Mouse (Mus musculus) thymus, postnatal 0 days (tissue): ENCODE results near the gene Rpsa. TPM values are rescaled to one million over a fixed set of nuclear protein-coding genes. Genes with fewer than 3 reads are reported as not detected.

ENCODE experiments used
- DNase-seq: peaks from one replicate; pipeline ENCODE4 v3.0.0-alpha.2; 2015; ENCODE audit warnings: low spot score
- polyA plus RNA-seq: library from polyadenylated mRNA; unstranded; fragments of >200 nt; fragmentation: Nextera tagmentation; extraction: Ambion mirVana; gene quantifications from 2 replicates; pipeline ENCODE4 v1.2.1, GENCODE M21; 2015

The Rpsa gene
- polyA plus RNA-seq, 1 experiment from 2014 or later, result 1,819 TPM

- DNase-seq, result no peak
Measured at GRCm38 (mm10) chr9:120112472-120112871, 15.0 kb upstream of the Rpsa start.

- DNase-seq, result no peak
Measured at GRCm38 (mm10) chr9:120113456-120113855, 14.0 kb upstream of the Rpsa start.

DNA sequence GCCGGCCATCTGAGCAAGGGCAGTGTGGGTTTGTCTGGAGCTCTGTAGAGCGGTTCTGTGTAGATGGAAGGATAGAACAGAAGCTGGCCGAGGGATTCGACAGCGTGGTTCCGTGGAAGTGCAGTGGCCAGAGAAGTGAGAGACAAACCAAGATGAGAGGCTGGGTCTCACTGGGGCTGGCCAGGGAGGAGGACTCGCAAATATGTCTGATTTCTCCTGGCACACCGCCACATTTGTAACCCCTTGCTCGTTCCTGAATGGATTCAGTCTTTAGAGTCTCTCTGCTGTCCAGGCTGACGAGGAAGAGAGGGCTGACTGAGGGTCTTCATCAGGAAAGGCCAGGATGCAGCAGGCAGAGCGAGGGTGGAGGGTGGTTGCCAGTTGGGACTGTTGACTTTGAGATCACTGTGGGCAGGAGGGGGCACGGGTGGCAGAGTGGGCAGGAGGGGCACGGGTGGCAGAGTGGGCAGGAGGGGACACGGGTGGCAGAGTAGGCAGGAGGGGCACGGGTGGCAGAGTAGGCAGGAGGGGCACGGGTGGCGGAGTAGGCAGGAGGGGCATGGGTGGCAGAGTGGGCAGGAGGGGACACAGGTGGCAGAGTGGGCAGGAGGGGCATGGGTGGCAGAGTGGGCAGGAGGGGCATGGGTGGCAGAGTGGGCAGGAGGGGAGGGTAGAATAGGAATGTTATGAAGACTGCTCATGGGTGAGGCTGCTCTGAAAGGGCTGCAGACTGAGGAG lies 13.3 kb upstream of the Rpsa start:
- DNase-seq, result no peak

DNA sequence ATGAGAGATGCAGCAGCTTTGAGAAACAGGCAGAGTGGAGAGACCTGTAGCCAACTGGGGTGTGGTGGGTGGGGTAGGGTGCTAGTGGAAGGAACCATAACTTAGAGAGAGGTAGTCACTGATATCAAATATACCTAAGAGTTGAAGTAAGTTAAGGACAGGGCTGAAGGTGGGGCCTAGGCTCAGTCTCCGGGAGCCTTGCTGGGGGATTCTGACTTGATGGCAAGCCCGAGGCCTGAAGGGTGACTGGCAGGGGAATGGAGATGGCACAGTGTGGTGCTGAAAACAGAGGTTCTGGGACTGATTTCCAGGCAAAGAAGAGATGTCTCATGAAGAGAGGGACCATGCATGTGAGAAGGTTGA lies 12.7 kb upstream of the Rpsa start:
- DNase-seq, result no peak

DNA sequence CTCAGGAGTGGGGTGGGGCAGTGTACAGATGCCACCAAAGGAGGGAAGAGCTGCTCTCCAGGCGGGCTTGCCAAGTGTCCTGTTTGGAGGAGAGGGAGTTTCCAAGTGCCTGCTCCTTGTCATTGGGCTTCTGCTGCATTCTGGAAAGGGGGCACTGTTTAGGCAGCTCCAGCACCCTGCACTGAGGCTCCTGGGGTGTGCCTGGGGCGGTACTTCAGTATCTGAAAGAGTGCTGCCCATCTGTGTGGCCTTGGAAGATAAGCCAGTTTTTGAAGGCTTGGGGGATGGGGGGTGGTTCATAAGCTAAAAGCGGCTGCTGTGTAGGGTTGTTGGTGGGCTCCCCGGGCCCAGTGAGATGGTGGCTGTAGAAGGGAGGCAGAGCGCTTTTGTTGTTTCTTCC lies 11.9 kb upstream of the Rpsa start:
- no peak for DNase-seq

- no peak for DNase-seq
Measured at GRCm38 (mm10) chr9:120116184-120116624, 11.3 kb upstream of the Rpsa start.

DNA sequence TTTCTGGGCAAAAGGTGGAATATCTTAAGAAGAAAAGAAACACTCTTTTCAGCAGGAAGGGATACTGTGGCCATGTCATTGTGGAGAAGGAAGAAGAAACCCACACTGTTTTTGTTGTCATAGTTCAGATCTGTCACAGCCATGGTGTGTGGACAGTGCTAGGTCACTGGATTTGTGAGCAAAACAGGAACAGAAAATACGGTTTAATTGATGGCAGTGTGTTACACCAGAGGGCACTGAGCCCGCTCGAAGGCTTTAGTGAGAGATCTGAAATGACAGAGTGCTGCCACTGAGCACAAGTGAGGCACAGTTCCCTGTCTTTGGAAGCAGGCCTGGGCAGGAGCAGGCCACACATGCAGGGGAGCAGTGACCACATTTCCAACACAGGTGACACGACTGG lies 9.3 kb upstream of the Rpsa start:
- DNase-seq, result no peak

GRCm38 (mm10) chr9:120120503-120120902 lies 7.0 kb upstream of the Rpsa start:
- DNase-seq, result no peak

DNA sequence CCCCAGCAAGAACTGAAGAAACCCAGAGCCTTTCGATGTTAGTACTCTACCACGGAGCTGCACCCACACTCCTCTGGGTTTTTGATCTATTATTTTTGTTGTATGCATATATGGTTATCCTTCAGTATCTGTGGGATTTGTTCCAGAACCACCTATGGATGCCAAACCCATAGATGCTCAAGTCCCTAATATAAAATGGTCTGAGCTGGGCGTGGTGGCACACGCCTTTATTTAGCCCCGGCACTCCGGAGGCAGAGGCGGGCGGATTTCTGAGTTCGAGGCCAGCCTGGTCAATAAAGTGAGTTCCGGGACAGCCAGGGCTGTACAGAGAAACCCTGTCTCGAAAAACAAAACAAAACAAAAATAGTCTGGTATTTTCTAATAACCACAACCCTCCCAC lies 621 bp upstream of the Rpsa start:
- no peak for DNase-seq

GRCm38 (mm10) chr9:120129276-120129675 lies 1.8 kb downstream of the Rpsa start:
- no peak for DNase-seq

DNA sequence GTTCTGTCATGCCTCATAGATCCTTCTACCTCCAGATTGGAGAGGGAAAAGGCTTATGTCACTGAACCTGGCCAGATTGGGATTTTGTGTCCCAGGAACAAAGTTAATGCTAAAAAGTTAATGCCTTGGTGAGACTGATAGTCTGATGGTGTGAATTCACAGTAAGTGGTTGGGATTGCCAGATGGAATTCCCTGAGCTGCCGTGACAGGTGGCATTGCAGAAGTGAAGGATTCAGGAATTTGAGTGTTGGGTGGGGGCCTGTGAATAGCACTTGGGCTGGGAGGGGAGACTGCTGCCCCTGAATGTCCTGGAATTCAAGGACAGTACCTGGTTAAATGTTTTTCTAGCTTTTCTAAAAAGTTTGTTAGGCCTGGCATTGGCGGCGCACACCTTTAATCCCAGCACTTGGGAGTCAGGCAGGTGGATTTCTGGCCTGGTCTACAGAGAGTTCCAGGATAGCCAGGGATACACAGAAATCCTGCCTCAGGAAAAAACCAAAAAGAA lies 4.3 kb downstream of the Rpsa start:
- DNase-seq, result no peak

- no peak for DNase-seq
Measured at GRCm38 (mm10) chr9:120132980-120133754, 5.7 kb downstream of the Rpsa start.

DNA sequence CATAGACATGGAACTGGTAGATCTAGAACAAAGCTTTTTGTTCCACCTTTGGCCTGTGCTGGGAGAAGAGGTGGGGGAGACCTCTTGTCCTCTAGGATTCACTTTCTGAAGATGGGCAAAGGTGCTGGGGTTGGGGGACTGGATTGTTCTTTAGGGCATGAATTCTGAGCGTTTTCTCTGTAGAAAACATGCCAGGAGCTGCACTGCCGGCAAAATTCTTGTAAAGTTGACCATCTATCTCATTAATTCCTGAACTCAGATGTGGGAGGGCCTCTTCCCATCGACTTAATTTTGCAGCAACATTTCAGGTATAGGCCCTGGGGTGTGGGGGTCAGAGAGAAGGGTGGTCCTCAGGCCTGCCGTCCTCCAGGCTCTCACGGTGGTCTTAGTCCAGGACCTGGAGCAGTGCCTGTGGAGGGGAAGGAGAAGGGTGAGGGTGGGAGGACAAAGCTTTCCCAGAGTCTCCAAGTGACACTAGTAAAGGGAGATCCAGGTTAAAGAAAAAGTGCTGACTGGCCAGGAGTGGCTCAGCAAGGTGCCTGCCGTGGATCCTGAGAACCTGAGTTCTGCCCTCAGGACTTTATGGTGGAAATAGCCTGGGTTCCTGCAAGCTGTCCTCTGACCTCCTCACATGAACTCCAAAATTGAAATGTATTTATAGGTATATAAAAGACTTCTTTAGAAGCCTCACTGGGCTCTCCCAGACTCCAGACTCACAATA lies 6.4 kb downstream of the Rpsa start:
- DNase-seq, result no peak

GRCm38 (mm10) chr9:120134529-120135160 lies 7.2 kb downstream of the Rpsa start:
- DNase-seq, result no peak

DNA sequence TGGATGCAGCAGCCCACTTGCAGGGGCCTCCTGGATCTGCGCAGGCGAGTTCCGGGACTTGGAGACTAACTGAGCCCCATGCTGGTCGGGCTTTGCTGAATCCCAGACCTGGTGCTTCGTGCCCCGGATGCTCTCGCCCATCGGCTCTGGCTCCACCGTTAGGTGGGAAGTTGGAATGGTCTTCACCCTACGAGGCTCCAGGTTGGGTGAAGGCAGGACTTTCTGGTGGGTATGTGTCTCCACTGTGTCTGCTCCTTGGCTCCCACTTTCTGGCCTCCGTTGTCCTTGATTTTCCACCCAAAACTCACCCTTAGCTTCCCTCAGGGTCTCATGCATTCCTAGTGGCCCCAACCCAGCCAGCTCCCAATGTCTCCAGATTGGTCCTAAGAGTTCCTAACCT lies 8.0 kb downstream of the Rpsa start:
- no peak for DNase-seq

DNA sequence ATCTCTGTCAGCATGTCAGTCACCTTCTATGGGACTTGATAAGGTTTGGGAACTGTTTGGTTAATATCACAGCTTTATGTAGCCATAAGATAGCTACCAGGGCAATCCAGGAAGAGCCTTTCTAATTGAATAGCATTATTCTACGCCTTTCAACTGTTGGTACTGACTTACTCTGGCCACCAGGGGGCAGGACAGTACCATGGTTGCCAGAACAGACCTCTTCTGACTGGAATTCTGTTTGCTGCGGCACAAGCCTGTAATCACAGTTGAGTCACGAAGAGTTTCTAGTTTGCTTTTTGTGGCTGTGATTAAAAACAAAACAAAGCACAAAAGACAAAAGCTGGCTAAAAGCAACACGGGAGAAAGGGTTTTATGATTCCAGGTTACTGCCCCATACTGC lies 13.2 kb downstream of the Rpsa start:
- DNase-seq, result peak; percentile 71

- no peak for DNase-seq
Measured at GRCm38 (mm10) chr9:120144474-120144873, 17.0 kb downstream of the Rpsa start.

DNA sequence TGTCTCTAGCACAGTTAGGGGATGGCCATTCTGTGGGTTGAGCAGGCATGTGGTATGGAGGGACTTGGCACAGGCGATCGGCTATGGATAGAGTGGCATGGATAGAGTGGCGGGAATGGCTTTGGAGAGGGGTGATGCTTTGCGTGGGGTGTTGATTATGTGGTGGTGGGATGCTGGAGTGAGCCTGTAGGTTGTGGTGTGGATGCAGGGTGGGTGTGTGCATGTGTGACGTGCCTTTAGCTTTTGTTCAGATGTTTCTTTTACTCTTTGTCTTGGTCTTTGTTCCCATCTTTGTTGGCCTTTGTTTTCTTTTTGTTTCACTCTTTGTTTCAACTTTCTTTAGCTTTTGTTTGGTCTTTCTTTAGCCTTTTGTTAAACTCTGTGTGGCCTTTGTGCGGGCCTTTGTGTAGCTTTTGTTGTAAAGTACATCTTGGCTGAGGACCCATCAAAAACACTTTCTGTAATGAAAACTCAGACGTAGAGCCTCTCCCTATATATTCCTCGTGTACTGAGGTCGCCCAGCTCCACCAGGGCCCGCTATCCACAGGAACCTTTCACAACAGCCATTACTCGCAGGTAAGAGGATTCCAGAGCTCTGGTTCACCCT lies 21.8 kb downstream of the Rpsa start, which contains the start of gene Mobp:
Gene Mobp (plus strand): TSS at position 486 of the 607 bp plus-strand sequence.
- no peak for DNase-seq

DNA sequence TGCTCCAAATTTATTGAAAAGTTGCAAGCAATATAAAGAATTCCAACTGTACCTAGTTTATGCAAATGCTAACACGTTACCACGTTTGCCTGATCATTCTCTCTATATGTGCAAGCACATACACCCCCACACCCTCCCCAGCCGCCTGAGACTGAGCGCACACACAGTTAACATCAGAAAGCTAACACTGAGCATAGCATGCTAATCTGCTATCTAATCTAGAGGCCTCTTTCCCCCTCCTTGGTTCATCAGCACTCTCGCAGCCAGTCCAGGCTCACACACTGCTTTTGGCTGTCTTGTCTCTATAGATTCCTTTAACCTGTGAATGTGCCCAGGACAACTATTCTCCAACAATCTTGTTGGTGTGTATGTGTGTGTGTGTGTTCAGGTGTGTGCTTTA lies 23.7 kb downstream of the Rpsa start:
- DNase-seq, result no peak

DNA sequence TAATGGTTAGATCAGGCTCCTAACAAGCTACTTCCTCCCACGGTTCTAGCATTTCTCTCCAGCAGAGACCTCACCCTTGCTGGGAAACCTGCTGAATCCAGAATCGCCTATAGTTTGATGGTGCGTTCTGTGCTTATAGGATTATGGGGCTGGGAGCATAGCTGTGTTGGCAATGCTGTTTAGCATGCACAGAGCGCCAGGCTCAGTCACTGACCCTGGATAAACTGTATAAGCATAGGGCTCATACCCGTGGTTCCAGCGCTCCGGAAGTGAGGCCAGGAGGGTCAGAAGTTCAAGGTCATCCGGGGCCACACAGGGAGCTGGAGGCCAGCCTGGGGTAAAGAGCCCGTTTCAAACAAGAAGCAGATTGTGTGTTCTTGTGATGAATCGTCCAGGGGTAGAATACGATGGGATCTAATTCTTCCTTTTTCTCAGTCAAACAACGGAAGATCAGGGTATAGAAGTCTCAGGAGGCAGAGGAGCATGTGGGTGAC lies 24.5 kb downstream of the Rpsa start:
- DNase-seq, result no peak

- no peak for DNase-seq
Measured at GRCm38 (mm10) chr9:120158047-120158446, 30.6 kb downstream of the Rpsa start.
